Mouse (Mus musculus) forebrain, embryonic 16.5 days (tissue): ENCODE data around the gene Nyap1. TPM values are rescaled to one million over a fixed set of nuclear protein-coding genes. Genes with fewer than 3 reads are reported as not detected.

Experiments
- ATAC-seq: fragments of 200-750 bp; cut with Nextera tagmentation; 2 replicates; pipeline ENCODE4 v1.8.0; 2017; ENCODE audit warnings: mild to moderate bottlenecking, moderate library complexity
- H3K27ac ChIP-seq: fragments of 300-500 bp; sonication (generic); 2 replicates; pipeline ENCODE4 v1.5.1; 2014; ENCODE audit warnings: low read length, control low read depth
- H3K27me3 ChIP-seq: fragments of 300-500 bp; sonication (generic); replicated peaks from 2 replicates; pipeline ENCODE4 v1.6.1; 2014; ENCODE audit warnings: low read length; ENCODE audit not compliant: control insufficient read depth, insufficient read depth
- H3K36me3 ChIP-seq: fragments of 300-500 bp; sonication (generic); 2 replicates; pipeline ENCODE4 v1.6.1; 2014; ENCODE audit not compliant: control insufficient read depth, insufficient read depth
- H3K4me1 ChIP-seq: fragments of 300-500 bp; sonication (generic); replicated peaks from 2 replicates; pipeline ENCODE4 v1.6.1; 2014; ENCODE audit warnings: low read length; ENCODE audit not compliant: control insufficient read depth, insufficient read depth
- H3K4me2 ChIP-seq: fragments of 300-500 bp; sonication (generic); 2 replicates; pipeline ENCODE4 v1.6.1; 2014; ENCODE audit warnings: mild to moderate bottlenecking, low read length, control low read depth
- H3K4me3 ChIP-seq: fragments of 300-500 bp; sonication (generic); replicated peaks from 2 replicates; pipeline ENCODE4 v1.5.1; 2014; ENCODE audit warnings: mild to moderate bottlenecking, low read length, control low read depth
- H3K9ac ChIP-seq: fragments of 300-500 bp; sonication (generic); replicated peaks from 2 replicates; pipeline ENCODE4 v1.6.1; 2014; ENCODE audit warnings: low read depth, low read length, control low read depth
- H3K9me3 ChIP-seq: fragments of 300-500 bp; sonication (generic); 2 replicates; pipeline ENCODE4 v1.6.1; 2016; ENCODE audit warnings: low read length; ENCODE audit not compliant: control insufficient read depth
- WGBS: fragments of 180-500 bp; shearing (Covaris S2); extraction: QIAGEN DNeasy Blood & Tissue Kit; methylation state at CpG from one replicate; pipeline ENCODE4 v1.1.7; 2014; 5-methylcytosine and 5-hydroxymethylcytosine counted together
- polyA plus RNA-seq: library from polyadenylated mRNA; unstranded; fragments of >200 nt; fragmentation: Nextera tagmentation; extraction: Ambion mirVana; gene quantifications from 2 replicates; pipeline ENCODE4 v1.2.1, GENCODE M21; 2015

Gene Nyap1
- polyA plus RNA-seq, 1 experiment from 2014 or later, result 59.8 TPM

DNA sequence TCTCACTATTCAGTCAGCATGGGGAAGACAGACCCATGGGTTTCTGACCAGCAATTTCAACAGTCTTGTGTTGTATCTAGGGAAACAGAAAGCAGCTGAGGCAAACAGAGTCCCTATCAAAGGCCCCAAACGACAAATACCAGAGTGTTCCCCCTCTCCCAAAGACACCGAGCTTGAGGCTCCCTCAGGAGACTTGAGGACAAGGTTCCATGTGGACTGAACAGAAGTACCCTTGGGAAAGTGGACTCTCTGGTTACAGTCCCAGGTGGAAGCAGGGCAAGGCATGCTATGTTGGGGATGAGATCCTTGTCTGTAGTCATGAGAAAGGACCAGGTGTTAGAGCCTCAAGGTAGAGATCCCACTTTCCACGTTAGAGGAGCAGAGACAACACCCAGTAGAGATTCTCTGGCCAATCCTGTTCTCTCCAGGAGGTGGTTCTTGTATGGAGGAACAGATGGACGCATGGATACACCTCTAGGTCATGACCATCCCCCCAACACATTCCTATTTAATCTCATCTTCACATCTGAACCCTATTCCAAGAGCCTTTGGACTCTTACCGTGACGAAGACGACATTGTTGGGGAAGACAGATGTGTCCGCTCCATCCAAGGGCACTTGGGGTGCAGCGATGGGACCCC, 42.6 kb upstream of the Nyap1 start:
- H3K4me3 ChIP-seq, result peak overlapping the region; percentile 81
- H3K27ac ChIP-seq, result no peak overlapping the region
- WGBS, result 70% methylated on average over 9 of the region's 9 CpGs
- peak overlapping the region; percentile 4 for H3K9ac ChIP-seq
- H3K9me3 ChIP-seq, result no peaks in the 10 kb centered on the region
- H3K4me1 ChIP-seq, result peaks cover 48% of the 10 kb centered on the region
- ATAC-seq, result no peak
- H3K27me3 ChIP-seq, result peaks cover 5% of the 10 kb centered on the region; the same call in 1 of the 2 replicates
- peaks cover 14% of the 10 kb centered on the region for H3K36me3 ChIP-seq
- H3K4me2 ChIP-seq, result peak overlapping the region; percentile 89

DNA sequence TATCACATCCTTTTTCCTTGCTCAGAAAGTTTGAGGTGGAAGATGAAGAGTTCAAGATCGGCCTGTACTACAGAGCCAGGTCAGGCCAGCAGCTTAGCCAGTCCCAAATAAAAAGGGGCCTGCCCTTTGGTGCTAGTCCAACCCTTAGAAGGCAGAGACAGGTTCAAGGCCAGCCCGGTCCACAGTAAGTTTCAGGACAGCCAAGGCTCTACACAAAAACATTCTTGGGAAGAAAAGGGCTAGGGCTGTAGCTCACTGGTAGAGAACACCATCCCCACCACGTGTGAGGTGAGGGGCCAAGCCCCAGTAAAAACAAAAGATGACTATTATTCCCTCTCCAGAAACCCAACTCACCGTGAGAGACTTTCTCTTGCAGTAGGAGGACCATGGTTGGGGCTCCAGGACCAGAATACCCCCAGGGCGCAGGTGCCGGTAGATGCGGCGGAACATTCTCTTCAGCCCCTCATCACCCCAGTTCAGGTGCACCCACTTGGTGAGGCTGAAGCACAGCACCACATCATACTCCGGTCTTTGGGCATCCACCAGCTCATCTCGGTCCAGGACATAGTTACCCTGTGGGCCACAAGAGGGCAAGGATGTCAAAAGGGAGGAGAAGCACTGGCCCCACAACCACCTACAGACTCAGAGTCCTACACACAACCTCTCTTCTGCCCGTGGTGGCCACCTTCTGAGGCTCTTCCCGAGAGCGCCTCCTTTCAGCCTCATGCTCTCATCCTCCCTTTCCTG, 41.5 kb upstream of the Nyap1 start:
- Histone ChIP-seq H3K27me3 (no peaks in the 10 kb centered on the region), H3K4me1 (peaks cover 49% of the 10 kb centered on the region), H3K27ac (no peak overlapping the region), H3K9me3 (no peaks in the 10 kb centered on the region), H3K4me3 (peak overlapping the region; percentile 22), H3K4me2 (peak overlapping the region; percentile 89), H3K9ac (no peak overlapping the region), H3K36me3 (peaks cover 14% of the 10 kb centered on the region)
- 78% methylated on average over 13 of the region's 13 CpGs for WGBS
- ATAC-seq, result no peak

DNA sequence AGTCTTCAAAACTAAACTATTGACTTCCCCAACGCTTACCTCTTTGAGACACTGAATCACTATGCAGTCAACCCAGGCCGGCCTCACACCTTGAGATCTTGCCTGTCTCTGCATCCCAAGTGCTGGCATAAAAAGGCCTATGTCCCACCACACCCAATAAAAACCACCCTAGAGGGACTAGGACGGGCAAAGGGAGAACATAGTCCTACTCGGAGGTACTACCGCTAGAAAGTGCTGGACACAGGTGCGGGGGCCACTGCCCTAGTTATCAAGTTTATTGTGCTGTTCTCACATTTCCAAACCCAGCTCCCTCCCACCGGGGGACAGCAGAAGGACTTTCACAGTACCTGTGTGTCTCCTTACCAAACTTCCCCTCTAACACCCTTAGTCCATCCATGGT, 40.3 kb upstream of the Nyap1 start:
- Histone ChIP-seq H3K4me1 (peaks cover 47% of the 10 kb centered on the region), H3K9ac (no peak overlapping the region), H3K27ac (no peak overlapping the region), H3K36me3 (peaks cover 14% of the 10 kb centered on the region), H3K9me3 (no peaks in the 10 kb centered on the region), H3K27me3 (no peaks in the 10 kb centered on the region), H3K4me2 (no peak overlapping the region), H3K4me3 (no peak overlapping the region)
- no peak for ATAC-seq
- WGBS, result 94% methylated on average over 7 of the region's 7 CpGs

DNA sequence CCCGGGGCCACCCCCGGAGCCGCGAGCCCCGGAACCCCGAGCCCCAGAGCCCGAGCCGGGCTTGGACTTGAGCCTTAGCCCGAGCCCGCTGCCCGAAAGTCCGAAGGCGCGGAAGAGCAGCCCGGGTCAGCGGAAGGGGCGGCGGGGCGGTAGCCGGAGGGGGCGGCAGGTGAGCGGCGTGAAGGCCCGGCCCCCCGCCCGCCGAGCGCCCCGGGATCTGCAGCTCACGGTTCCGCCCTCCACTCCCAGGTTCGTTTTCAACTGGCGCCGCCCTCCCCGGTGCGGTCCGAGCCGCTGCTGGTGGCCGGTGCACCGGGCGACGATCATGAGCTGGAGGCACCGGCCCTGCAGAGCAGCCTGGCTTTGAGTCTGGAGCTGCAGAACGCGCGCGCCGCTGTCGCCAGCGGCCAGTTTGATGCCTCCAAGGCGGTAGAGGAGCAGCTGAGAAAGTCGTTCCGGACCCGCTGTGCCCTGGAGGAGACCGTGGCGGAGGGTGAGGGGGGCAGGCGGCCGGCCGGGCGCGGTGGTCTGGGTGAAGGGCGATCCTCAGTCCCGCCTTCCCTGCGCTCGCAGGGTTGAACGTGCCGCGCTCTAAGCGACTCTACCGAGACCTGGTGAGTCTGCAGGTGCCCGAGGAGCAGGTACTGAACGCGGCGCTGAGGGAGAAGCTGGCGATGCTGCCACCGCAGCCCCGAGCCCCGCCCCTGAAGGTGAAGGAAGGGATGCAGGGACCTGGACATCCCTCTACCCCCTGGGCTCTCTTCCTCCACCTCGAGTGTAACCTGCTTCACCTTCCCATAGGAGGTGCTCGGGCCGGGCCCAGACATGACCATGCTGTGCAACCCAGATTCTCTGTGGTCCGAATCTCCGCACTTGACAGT, 37.9 kb upstream of the Nyap1 start:
- Histone ChIP-seq H3K27ac (peak overlapping the region; percentile 84), H3K36me3 (peaks cover 14% of the 10 kb centered on the region), H3K4me2 (peak overlapping the region; percentile 89), H3K4me1 (peaks cover 37% of the 10 kb centered on the region), H3K4me3 (peak overlapping the region; percentile 89), H3K27me3 (no peaks in the 10 kb centered on the region), H3K9me3 (no peaks in the 10 kb centered on the region), H3K9ac (peak overlapping the region; percentile 92)
- WGBS, result under 1% methylated on average over 63 of the region's 83 CpGs
- ATAC-seq, result peak; percentile 12

DNA sequence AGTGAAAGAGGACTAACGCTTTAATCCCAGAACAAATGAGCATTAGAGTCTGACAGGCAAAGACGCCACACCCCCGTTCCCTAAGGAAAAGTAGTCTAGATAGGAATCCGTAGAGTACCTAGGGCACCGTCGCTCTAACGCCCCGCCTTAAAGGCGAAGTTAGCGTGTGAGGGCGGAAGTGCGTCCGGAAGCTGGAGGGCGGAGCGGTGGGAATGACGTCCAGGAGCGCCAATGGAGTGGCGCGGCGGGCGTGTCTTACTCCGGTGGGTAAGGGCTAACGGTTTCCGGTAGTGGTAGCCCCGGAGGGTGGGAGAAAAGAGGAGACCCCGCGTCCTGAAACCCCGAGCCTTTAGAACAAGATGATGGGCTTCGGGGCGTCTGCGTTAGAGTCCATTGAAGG, 37.2 kb upstream of the Nyap1 start, which contains the start of gene Ppp1r35:
Gene Ppp1r35, plus strand, starts transcription at position 215 of the 400 bp plus-strand sequence.
- H3K36me3 ChIP-seq, result peaks cover 14% of the 10 kb centered on the region
- H3K27ac ChIP-seq, result peak within 1 kb of the TSS; percentile 94
- peak within 1 kb of the TSS; percentile 89 for H3K4me2 ChIP-seq
- H3K9ac ChIP-seq, result peak within 1 kb of the TSS; percentile 92
- H3K4me3 ChIP-seq, result peak within 1 kb of the TSS; percentile 89
- H3K9me3 ChIP-seq, result no peaks in the 10 kb centered on the region
- WGBS, result 1% methylated on average over 27 of the region's 31 CpGs
- H3K27me3 ChIP-seq, result no peaks in the 10 kb centered on the region
- peaks cover 31% of the 10 kb centered on the region for H3K4me1 ChIP-seq
- ATAC-seq, result peak; percentile 99

DNA sequence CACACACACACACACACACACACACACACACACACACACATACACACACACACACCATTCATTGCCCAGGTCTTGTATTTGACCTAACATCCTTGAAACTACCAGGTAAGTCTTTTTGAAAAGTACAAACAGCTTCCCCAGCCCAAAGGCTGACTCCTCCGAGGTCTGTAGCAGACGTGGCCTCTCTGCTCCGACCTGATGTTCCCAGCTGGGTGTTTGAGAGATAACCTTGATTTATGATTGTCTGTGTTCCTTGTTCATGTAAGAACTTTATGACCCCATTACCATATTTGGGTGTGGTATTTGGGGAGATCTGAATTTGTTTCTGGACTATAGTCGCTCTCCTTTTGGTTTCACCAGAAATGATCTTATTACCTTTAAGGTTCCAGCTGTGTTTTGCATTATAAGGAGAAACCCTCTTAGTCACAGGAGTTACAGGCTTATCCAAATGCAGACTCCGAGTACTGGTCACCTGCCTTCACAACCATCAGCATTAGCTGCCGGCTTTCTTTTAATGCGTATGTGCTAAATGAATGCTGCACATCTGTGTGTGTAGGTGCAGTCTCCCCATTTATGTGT, 35.9 kb upstream of the Nyap1 start:
- ATAC-seq, result no peak
- WGBS, result 89% methylated on average over 7 of the region's 7 CpGs
- peaks cover 12% of the 10 kb centered on the region for H3K36me3 ChIP-seq
- no peak overlapping the region for H3K27ac ChIP-seq
- no peaks in the 10 kb centered on the region for H3K9me3 ChIP-seq
- H3K4me3 ChIP-seq, result no peak overlapping the region
- H3K4me1 ChIP-seq, result peaks cover 18% of the 10 kb centered on the region
- H3K27me3 ChIP-seq, result no peaks in the 10 kb centered on the region
- H3K4me2 ChIP-seq, result no peak overlapping the region
- no peak overlapping the region for H3K9ac ChIP-seq

DNA sequence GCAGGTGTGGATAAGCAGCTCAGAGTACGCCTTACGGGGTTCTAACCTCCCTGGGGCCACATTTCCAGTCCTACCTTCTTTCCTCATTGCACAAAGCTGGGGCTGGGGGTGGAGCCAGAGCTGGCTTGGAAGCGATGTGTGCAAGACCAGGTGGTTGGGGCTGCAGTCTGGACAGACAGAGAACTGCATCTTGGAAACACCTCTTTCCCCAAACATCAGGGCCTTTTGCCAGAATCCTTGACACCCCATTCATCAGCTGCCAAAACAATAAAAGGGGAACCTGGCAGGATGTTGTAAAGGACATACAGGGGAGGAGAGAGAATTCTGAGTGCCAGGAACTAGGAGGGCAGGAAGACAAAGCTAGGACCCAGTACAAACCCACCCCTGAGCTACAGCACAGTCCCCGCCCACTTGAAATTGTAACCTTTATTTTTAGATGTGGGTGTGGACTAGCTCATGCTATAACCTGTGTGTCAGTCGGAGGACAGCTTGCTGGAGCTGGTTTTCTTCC, 35.1 kb upstream of the Nyap1 start:
- no peak for ATAC-seq
- Histone ChIP-seq H3K4me1 (peaks cover 16% of the 10 kb centered on the region), H3K36me3 (peaks cover 4% of the 10 kb centered on the region; the same call in 1 of the 2 replicates), H3K4me2 (no peak overlapping the region), H3K4me3 (no peak overlapping the region), H3K27me3 (no peaks in the 10 kb centered on the region), H3K9me3 (no peaks in the 10 kb centered on the region), H3K27ac (no peak overlapping the region), H3K9ac (peak overlapping the region; percentile 29)
- WGBS, result 37% methylated on average over 5 of the region's 5 CpGs

DNA sequence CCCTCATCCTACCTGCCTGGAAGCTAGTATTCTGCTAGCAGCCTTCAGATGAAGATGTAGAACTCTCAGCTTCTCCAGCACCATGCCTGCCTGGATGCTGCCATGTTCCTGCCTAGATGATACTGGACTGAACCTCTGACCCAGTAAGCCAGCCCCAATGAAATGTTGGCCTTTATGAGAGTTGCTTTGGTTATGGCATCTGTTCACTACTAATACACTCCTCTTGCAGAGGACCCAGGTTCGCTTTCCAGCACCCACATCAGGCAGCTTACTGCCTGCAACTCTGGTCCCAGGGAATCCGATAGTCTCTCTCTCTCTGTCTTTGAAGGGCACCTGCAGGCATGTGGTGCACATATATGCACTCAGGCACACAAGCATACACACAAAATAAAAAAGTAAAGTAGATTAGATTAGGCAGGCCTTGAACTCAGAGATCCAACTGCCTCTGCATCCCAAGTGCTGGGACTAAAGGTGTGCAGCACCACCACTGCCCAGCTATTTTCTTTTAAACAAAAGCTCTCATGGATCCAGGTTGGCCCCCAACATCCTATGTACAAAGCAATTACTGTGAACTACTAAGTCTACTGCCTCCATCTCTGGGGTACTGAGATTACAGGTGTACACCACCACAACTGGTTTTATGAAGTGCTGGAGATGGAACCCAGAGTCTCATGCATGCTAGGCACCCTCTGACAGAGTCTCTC, 34.3 kb upstream of the Nyap1 start:
- peaks cover 16% of the 10 kb centered on the region for H3K4me1 ChIP-seq
- peaks cover 4% of the 10 kb centered on the region; the same call in 1 of the 2 replicates for H3K36me3 ChIP-seq
- H3K4me2 ChIP-seq, result no peak overlapping the region
- H3K27me3 ChIP-seq, result no peaks in the 10 kb centered on the region
- WGBS, result 83% methylated on average over 2 of the region's 2 CpGs
- no peaks in the 10 kb centered on the region for H3K9me3 ChIP-seq
- H3K4me3 ChIP-seq, result no peak overlapping the region
- ATAC-seq, result no peak
- no peak overlapping the region; the same call in 1 of the 2 replicates for H3K9ac ChIP-seq
- H3K27ac ChIP-seq, result no peak overlapping the region
